24 mouse cellular contexts compared by ENCODE assay signal in the genomic region with DNA sequence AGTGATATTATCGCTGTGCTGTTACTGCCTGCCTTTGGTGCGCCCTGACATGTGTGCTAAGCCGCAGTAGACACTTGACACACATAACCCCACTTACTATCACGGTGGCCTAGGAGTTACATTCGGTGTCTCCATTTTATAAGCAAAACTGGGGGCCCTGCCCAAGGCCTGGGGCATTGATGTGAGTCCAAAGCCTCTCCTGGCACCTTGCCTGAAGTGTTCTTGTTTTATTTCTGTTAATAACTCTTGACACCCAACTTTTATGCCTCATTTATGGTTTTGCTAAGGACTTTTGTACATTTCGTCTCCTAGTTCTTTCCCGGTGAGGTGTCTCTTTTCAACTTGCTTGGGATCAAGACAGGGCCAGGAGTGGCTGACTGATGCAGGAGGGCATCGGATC.
A peak's percentile ranks its signal among the peaks of the same experiment; 100 is the strongest.
DNase-seq lines count a peak whose midpoint lies in the region; ATAC-seq and TF ChIP-seq lines count a peak whose summit lies in the region.
"Had no signal": no experiment of that assay in that cellular context is flagged by ENCODE, and none has a peak within 500 bp of the region (broad histone marks: within the 10 kb centered on the region; RNA-seq: fewer than 3 reads in every experiment).

No protein-coding gene starts in this region.

- no peaks in the 10 kb centered on the region for H3K9me3 ChIP-seq in embryonic facial prominence, embryonic 13.5 days
- no peaks in the 10 kb centered on the region for H3K9me3 ChIP-seq in embryonic facial prominence, embryonic 10.5 days
- no peaks in the 10 kb centered on the region for H3K9me3 ChIP-seq in hindbrain, postnatal 0 days (ENCODE audit: low read length)
- no peaks in the 10 kb centered on the region for H3K9me3 ChIP-seq in hindbrain, embryonic 16.5 days (ENCODE audit: control insufficient read depth, low read length)
- no peaks in the 10 kb centered on the region for H3K9me3 ChIP-seq in stomach, embryonic 16.5 days (replicated peaks; ENCODE audit: control insufficient read depth, low read length)
- H3K9me3 ChIP-seq in stomach, postnatal 0 days (ENCODE audit: control insufficient read depth, low read length): no peaks in the 10 kb centered on the region
- H3K9me3 ChIP-seq: forebrain, embryonic 13.5 days; heart, embryonic 15.5 days; kidney, embryonic 15.5 days; midbrain, embryonic 15.5 days had no signal

- DNase-seq in embryonic facial prominence, embryonic 10.5 days (ENCODE audit: low spot score): no peak
- DNase-seq in hindbrain, postnatal 0 days (ENCODE audit: low spot score): peak; percentile 28
- no peak for DNase-seq in stomach, postnatal 0 days (ENCODE audit: low spot score)
- DNase-seq in urinary bladder, adult 18-20 months (ENCODE audit: low spot score in 2 of 2): no peak
- DNase-seq: adrenal gland, postnatal 25 days; gastrocnemius, postnatal 14 days; heart, adult 2 months; heart, postnatal 36 days; kidney, adult 11 months; kidney, postnatal 36 days; liver, postnatal 0 days had no signal

- no peak overlapping the region for H3K9ac ChIP-seq in embryonic facial prominence, embryonic 13.5 days
- H3K9ac ChIP-seq in hindbrain, postnatal 0 days (replicated peaks; ENCODE audit: low read length): no peak overlapping the region
- H3K9ac ChIP-seq in hindbrain, embryonic 16.5 days (ENCODE audit: low read depth, low read length): no peak overlapping the region
- no peak overlapping the region for H3K9ac ChIP-seq in stomach, embryonic 16.5 days (ENCODE audit: low read length)
- H3K9ac ChIP-seq in stomach, postnatal 0 days (ENCODE audit: low read length): no peak overlapping the region
- H3K9ac ChIP-seq: forebrain, embryonic 13.5 days; heart, embryonic 15.5 days; kidney, embryonic 15.5 days; liver, postnatal 0 days; midbrain, embryonic 15.5 days had no signal

- H3K27me3 ChIP-seq in embryonic facial prominence, embryonic 13.5 days: 0 out of 2 replicates have a peak, but pooled peaks cover 3% of the 10 kb centered on the region
- H3K27me3 ChIP-seq in embryonic facial prominence, embryonic 10.5 days (replicated peaks; ENCODE audit: low read depth, poor library complexity, severe bottlenecking): 0 out of 2 replicates have a peak, but pooled peaks cover 7% of the 10 kb centered on the region
- H3K27me3 ChIP-seq in hindbrain, postnatal 0 days (ENCODE audit: insufficient read depth, low read length): no peaks in the 10 kb centered on the region
- H3K27me3 ChIP-seq in hindbrain, embryonic 16.5 days (replicated peaks; ENCODE audit: control insufficient read depth, insufficient read depth, low read length): no peaks in the 10 kb centered on the region
- no peaks in the 10 kb centered on the region for H3K27me3 ChIP-seq in stomach, embryonic 16.5 days (ENCODE audit: control insufficient read depth, insufficient read depth, low read length)
- no peaks in the 10 kb centered on the region for H3K27me3 ChIP-seq in stomach, postnatal 0 days (ENCODE audit: control insufficient read depth, insufficient read depth, low read length)
- H3K27me3 ChIP-seq in small intestine, adult 2 months (ENCODE audit: control insufficient read depth, insufficient read depth, low read length): no peaks in the 10 kb centered on the region
- H3K27me3 ChIP-seq: forebrain, embryonic 13.5 days; heart, embryonic 15.5 days; kidney, embryonic 15.5 days; midbrain, embryonic 15.5 days had no signal

- no peak for TF ChIP-seq POLR2A in small intestine, adult 2 months (IDR thresholded peaks at IDR 0.05; ENCODE audit: low read depth, low read length)

- no peak for ATAC-seq in embryonic facial prominence, embryonic 13.5 days (ENCODE audit: insufficient number of reproducible peaks, insufficient read depth, low FRiP score, low TSS enrichment, low read depth)
- no peak for ATAC-seq in hindbrain, postnatal 0 days
- ATAC-seq in hindbrain, embryonic 16.5 days: no peak
- ATAC-seq in stomach, embryonic 16.5 days (ENCODE audit: insufficient read depth, low FRiP score): no peak
- no peak for ATAC-seq in stomach, postnatal 0 days (ENCODE audit: low FRiP score, low TSS enrichment)
- ATAC-seq: forebrain, embryonic 13.5 days; liver, postnatal 0 days; lung, postnatal 0 days; midbrain, embryonic 15.5 days had no signal

- H3K4me3 ChIP-seq in embryonic facial prominence, embryonic 13.5 days: no peak overlapping the region
- no peak overlapping the region for H3K4me3 ChIP-seq in embryonic facial prominence, embryonic 10.5 days
- H3K4me3 ChIP-seq in hindbrain, postnatal 0 days (ENCODE audit: low read length): no peak overlapping the region
- no peak overlapping the region for H3K4me3 ChIP-seq in hindbrain, embryonic 16.5 days (ENCODE audit: low read length)
- no peak overlapping the region for H3K4me3 ChIP-seq in stomach, embryonic 16.5 days (replicated peaks; ENCODE audit: low read length)
- no peak overlapping the region for H3K4me3 ChIP-seq in stomach, postnatal 0 days (ENCODE audit: low read depth, low read length)
- H3K4me3 ChIP-seq in small intestine, adult 2 months (ENCODE audit: low read depth, low read length): no peak overlapping the region
- H3K4me3 ChIP-seq: erythroblast, embryonic 14.5 days; forebrain, embryonic 13.5 days; heart, adult 2 months; heart, embryonic 15.5 days; kidney, embryonic 15.5 days; left cerebral cortex, adult 2 months; midbrain, embryonic 15.5 days had no signal

- no peak for TF ChIP-seq CTCF in hindbrain, postnatal 0 days (IDR thresholded peaks at IDR 0.05; ENCODE audit: low read depth)
- no peak for TF ChIP-seq CTCF in stomach, postnatal 0 days (IDR thresholded peaks at IDR 0.05; ENCODE audit: low read depth)
- TF ChIP-seq CTCF in small intestine, adult 2 months (IDR thresholded peaks at IDR 0.05; ENCODE audit: extremely low read depth, insufficient read length, insufficient replicate concordance, low read depth, low read length): no peak

- H3K4me2 ChIP-seq in embryonic facial prominence, embryonic 13.5 days: no peak overlapping the region
- no peak overlapping the region for H3K4me2 ChIP-seq in hindbrain, postnatal 0 days (ENCODE audit: low read depth, low read length)
- no peak overlapping the region for H3K4me2 ChIP-seq in hindbrain, embryonic 16.5 days (ENCODE audit: low read length)
- H3K4me2 ChIP-seq in stomach, embryonic 16.5 days (ENCODE audit: low read depth, low read length): no peak overlapping the region
- no peak overlapping the region for H3K4me2 ChIP-seq in stomach, postnatal 0 days (replicated peaks; ENCODE audit: low read depth)
- H3K4me2 ChIP-seq: forebrain, embryonic 13.5 days; heart, embryonic 15.5 days; kidney, embryonic 15.5 days; liver, embryonic 11.5 days; midbrain, embryonic 15.5 days had no signal

- H3K36me3 ChIP-seq in embryonic facial prominence, embryonic 13.5 days: no peaks in the 10 kb centered on the region
- no peaks in the 10 kb centered on the region for H3K36me3 ChIP-seq in embryonic facial prominence, embryonic 10.5 days (replicated peaks)
- no peaks in the 10 kb centered on the region for H3K36me3 ChIP-seq in hindbrain, postnatal 0 days (ENCODE audit: insufficient read depth, low read length)
- no peaks in the 10 kb centered on the region for H3K36me3 ChIP-seq in hindbrain, embryonic 16.5 days (ENCODE audit: control insufficient read depth, insufficient read depth, low read length)
- no peaks in the 10 kb centered on the region for H3K36me3 ChIP-seq in stomach, embryonic 16.5 days (ENCODE audit: control insufficient read depth, insufficient read depth, low read length)
- H3K36me3 ChIP-seq in stomach, postnatal 0 days (ENCODE audit: control insufficient read depth, insufficient read depth, low read length): no peaks in the 10 kb centered on the region
- no peaks in the 10 kb centered on the region for H3K36me3 ChIP-seq in small intestine, adult 2 months (ENCODE audit: control insufficient read depth, insufficient read depth, low read length)
- H3K36me3 ChIP-seq: heart, embryonic 15.5 days; kidney, embryonic 15.5 days; midbrain, embryonic 15.5 days had no signal

- peaks cover 59% of the 10 kb centered on the region for H3K4me1 ChIP-seq in embryonic facial prominence, embryonic 13.5 days
- peaks cover 39% of the 10 kb centered on the region for H3K4me1 ChIP-seq in embryonic facial prominence, embryonic 10.5 days
- peaks cover 16% of the 10 kb centered on the region; the same call in 1 of the 2 replicates for H3K4me1 ChIP-seq in hindbrain, postnatal 0 days (ENCODE audit: insufficient read depth, low read length)
- peaks cover 11% of the 10 kb centered on the region for H3K4me1 ChIP-seq in hindbrain, embryonic 16.5 days (ENCODE audit: control insufficient read depth, insufficient read depth, low read depth, low read length)
- peaks cover 9% of the 10 kb centered on the region; the same call in 1 of the 2 replicates for H3K4me1 ChIP-seq in stomach, embryonic 16.5 days (ENCODE audit: control insufficient read depth, insufficient read depth, low read length)
- no peaks in the 10 kb centered on the region for H3K4me1 ChIP-seq in stomach, postnatal 0 days (replicated peaks; ENCODE audit: control insufficient read depth, insufficient read depth)
- H3K4me1 ChIP-seq in small intestine, adult 2 months (ENCODE audit: control insufficient read depth, insufficient read depth, insufficient read length, low read length): peaks cover 23% of the 10 kb centered on the region; the same call in 1 of the 2 replicates
- H3K4me1 ChIP-seq: heart, embryonic 15.5 days had no signal

- TF ChIP-seq EP300 in stomach, postnatal 0 days (optimal IDR thresholded peaks at IDR 0.05): no peak

- 82% methylated on average over 8 of the region's 8 CpGs for WGBS in embryonic facial prominence, embryonic 13.5 days
- 91% methylated on average over 8 of the region's 8 CpGs for WGBS in embryonic facial prominence, embryonic 10.5 days
- WGBS in hindbrain, postnatal 0 days: 69% methylated on average over 8 of the region's 8 CpGs
- 81% methylated on average over 8 of the region's 8 CpGs for WGBS in hindbrain, embryonic 16.5 days
- WGBS in stomach, embryonic 16.5 days: 82% methylated on average over 8 of the region's 8 CpGs
- WGBS in stomach, postnatal 0 days: 72% methylated on average over 8 of the region's 8 CpGs
- 34% methylated on average over 8 of the region's 8 CpGs for WGBS in small intestine, adult 2 months

- H3K27ac ChIP-seq in embryonic facial prominence, embryonic 13.5 days: peak overlapping the region; percentile 72; the same call in 1 of the 2 replicates
- no peak overlapping the region for H3K27ac ChIP-seq in embryonic facial prominence, embryonic 10.5 days (replicated peaks)
- H3K27ac ChIP-seq in hindbrain, postnatal 0 days: peak overlapping the region; percentile 65; the same call in 1 of the 2 replicates
- no peak overlapping the region; the same call in 1 of the 2 replicates for H3K27ac ChIP-seq in hindbrain, embryonic 16.5 days (ENCODE audit: low read depth, low read length)
- 0 out of 2 replicates have a peak overlapping the region, but pooled peaks have one; percentile 11 for H3K27ac ChIP-seq in stomach, embryonic 16.5 days (ENCODE audit: low read length)
- no peak overlapping the region for H3K27ac ChIP-seq in stomach, postnatal 0 days (replicated peaks)
- peak overlapping the region; percentile 50 for H3K27ac ChIP-seq in small intestine, adult 2 months (ENCODE audit: insufficient read depth, low read depth, low read length)
- H3K27ac ChIP-seq: forebrain, embryonic 13.5 days; heart, adult 2 months; heart, embryonic 15.5 days; kidney, embryonic 15.5 days; left cerebral cortex, adult 2 months; macrophage had no signal

Comparison
In these comparisons a context has a peak if more than half of its experiments do, and no peak if none do; other contexts are left out.
1. H3K27ac ChIP-seq: peak in embryonic facial prominence, embryonic 13.5 days (single experiment), hindbrain, postnatal 0 days (single experiment), stomach, embryonic 16.5 days (single experiment) and small intestine, adult 2 months (single experiment); none in embryonic facial prominence, embryonic 10.5 days (single experiment), hindbrain, embryonic 16.5 days (single experiment) and stomach, postnatal 0 days (single experiment).